Mouse (Mus musculus) brown adipose tissue, adult 24 weeks (tissue): Measurements from ENCODE around the gene Dars2. TPM values are rescaled to one million over a fixed set of nuclear protein-coding genes. Genes with fewer than 3 reads are reported as not detected.
A peak's percentile ranks its signal among the peaks of the same experiment; 100 is the strongest.

Experiments used
- H3K27ac ChIP-seq: fragments of 200-500 bp; replicated peaks from 2 replicates; pipeline ENCODE4 v1.5.1; 2012; ENCODE audit warnings: low read depth, mild to moderate bottlenecking, low read length
- H3K4me1 ChIP-seq: fragments of 200-500 bp; 2 replicates; pipeline ENCODE4 v1.6.1; 2012; ENCODE audit warnings: low read length, mixed read lengths; ENCODE audit not compliant: control insufficient read depth, insufficient read depth, insufficient read length
- H3K4me3 ChIP-seq: fragments of 200-500 bp; 2 replicates; pipeline ENCODE4 v1.5.1; 2012; ENCODE audit warnings: low read depth, mild to moderate bottlenecking, low read length, moderate library complexity; ENCODE audit not compliant: insufficient read depth
- polyA plus RNA-seq: library from polyadenylated mRNA; stranded (reverse); fragments of >200 nt; gene quantifications from 2 replicates; pipeline ENCODE4 v1.2.4, GENCODE M21; 2012; ENCODE audit not compliant: missing spikeins, insufficient read depth, insufficient read length

Dars2 gene
- 27.5 and 31.3 TPM in 2 replicates for polyA plus RNA-seq

DNA sequence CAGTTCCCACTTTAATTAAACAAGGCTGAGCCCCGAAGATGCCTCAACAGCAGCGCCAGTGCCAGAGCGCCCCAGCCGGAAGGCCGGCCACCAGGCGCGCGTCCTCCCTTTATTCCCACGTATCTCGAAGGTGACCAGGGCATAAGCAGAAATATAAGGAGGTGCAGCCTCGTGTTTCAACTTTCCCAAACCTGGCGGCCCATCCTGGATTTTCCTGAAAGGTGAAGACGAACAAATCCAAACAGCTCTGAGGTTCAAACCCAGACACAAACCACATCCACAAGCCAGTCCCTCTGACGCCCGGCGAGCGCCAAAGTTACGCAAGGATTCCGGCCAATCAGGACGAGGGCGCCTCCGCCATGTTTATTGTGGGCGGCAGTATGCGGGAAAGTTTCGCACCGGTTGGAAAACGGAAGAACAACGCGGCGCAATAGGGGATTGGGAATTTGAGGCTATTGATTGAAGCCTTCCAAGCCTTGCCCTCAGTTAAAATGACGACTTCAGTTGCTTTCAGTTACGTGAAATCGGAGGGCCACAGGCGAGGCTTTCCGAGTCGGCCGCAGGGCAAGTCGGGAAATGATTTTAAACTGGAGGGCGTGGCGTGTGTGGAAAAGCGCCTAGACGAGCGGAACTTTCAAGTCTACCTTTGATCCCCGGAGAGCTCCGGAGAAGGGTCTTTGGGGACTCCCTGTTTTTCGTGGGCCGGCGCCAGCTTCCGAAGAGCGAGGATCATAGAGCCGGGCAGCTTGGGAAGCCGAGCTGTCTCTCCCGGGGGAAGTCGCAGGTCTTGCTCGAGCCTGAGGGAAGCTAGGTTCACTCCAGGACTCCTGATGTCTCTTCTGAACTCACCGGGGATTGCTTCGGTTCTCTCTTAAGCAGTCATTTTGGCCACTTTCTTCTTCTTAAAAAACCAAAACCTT, at the start of gene Dars2, which contains the start of gene Cenpl:
TSS of gene Dars2 (minus strand) at position 307 of the 920 bp plus-strand sequence.
TSS of gene Cenpl (plus strand) at position 362 of the 920 bp plus-strand sequence.
- Histone ChIP-seq H3K4me3 (peak within 1 kb of the TSS; percentile 89), H3K4me1 (no peaks in the 10 kb centered on the region; the same call in 1 of the 2 replicates), H3K27ac (peak within 1 kb of the TSS; percentile 56; the same call in 1 of the 2 replicates)

- no peak overlapping the region for H3K27ac ChIP-seq
Measured at GRCm38 (mm10) chr1:161114591-161114990, 44.1 kb upstream of the Dars2 start.

DNA sequence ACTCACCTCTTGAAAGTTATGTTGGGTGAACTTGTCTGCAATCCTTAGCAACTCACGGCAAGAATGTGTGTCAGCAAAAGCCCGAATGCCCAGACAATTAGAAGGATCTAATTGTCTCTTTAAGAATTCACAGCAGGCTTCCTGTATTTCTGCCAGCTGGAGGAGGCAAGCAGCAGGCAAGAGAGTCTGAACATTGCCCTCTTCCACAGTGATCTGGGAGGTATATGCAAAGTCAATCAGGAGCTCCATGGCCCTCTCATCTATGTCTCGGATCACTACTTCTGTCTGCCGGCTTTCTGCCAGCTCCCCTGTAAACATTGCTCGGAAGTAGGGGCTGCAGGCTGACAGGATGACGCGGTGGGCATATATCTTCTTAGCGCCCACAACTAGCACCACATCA, 38.8 kb upstream of the Dars2 start:
- no peak overlapping the region for H3K4me3 ChIP-seq
- H3K27ac ChIP-seq, result no peak overlapping the region
- no peaks in the 10 kb centered on the region for H3K4me1 ChIP-seq

More at GRCm38 (mm10) chr1:161114591-161114990, 44.1 kb upstream of the Dars2 start:
- peaks cover 3% of the 10 kb centered on the region; the same call in 1 of the 2 replicates for H3K4me1 ChIP-seq
- no peak overlapping the region for H3K4me3 ChIP-seq

GRCm38 (mm10) chr1:161103842-161104241, 33.4 kb upstream of the Dars2 start:
- H3K27ac ChIP-seq, result no peak overlapping the region
- H3K4me3 ChIP-seq, result no peak overlapping the region

GRCm38 (mm10) chr1:161099721-161100405, 29.4 kb upstream of the Dars2 start:
- Histone ChIP-seq H3K4me3 (no peak overlapping the region), H3K27ac (no peak overlapping the region), H3K4me1 (no peaks in the 10 kb centered on the region)

More at GRCm38 (mm10) chr1:161103842-161104241, 33.4 kb upstream of the Dars2 start:
- no peaks in the 10 kb centered on the region for H3K4me1 ChIP-seq

- H3K4me3 ChIP-seq, result no peak overlapping the region
- H3K4me1 ChIP-seq, result no peaks in the 10 kb centered on the region
- no peak overlapping the region for H3K27ac ChIP-seq
Measured at GRCm38 (mm10) chr1:161077243-161077642, 6.8 kb upstream of the Dars2 start.

DNA sequence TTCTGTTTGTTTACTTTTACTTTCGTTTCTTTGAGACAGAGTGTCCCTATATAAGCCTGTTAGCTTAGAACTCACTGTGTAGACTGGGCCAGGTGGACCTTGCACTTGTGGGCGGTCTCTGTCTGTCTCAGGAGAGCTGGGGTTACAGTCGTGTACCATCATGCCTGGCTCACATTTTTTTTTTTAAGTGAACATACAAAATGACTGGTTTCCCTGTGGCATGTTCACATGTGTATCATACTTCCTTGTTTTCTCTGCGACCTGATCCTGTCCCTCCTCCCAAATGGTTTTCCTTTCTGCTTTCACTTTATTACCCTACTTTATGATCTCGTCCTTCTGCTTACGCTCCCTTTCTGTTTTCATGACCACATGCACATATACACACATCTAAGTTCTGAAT, 5.8 kb upstream of the Dars2 start:
- Histone ChIP-seq H3K27ac (no peak overlapping the region), H3K4me1 (no peaks in the 10 kb centered on the region; the same call in 1 of the 2 replicates), H3K4me3 (peak overlapping the region; percentile 41; the same call in 1 of the 2 replicates)

DNA sequence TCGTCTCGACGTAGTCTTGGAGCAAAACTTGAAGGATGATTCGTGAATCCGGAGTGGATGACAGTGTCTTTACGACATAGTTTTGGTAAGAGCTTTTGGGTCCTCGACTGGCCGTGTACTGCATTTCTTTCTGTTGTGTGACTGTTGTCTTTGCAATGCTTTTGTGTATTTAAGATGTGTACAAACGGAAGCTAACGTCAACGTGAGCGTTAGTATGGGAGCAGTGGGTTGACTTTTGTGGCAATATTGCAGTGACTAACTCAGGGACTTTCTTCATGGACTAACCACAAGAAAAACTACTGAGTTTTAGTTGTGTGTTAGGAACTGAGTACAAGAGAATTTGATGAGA, 788 bp upstream of the Dars2 start:
- peak overlapping the region; percentile 89 for H3K4me3 ChIP-seq
- H3K27ac ChIP-seq, result no peak overlapping the region
- H3K4me1 ChIP-seq, result no peaks in the 10 kb centered on the region; the same call in 1 of the 2 replicates

- Histone ChIP-seq H3K4me3 (no peak overlapping the region), H3K4me1 (no peaks in the 10 kb centered on the region), H3K27ac (no peak overlapping the region)
Measured at GRCm38 (mm10) chr1:161063351-161063750, 7.1 kb downstream of the Dars2 start.

DNA sequence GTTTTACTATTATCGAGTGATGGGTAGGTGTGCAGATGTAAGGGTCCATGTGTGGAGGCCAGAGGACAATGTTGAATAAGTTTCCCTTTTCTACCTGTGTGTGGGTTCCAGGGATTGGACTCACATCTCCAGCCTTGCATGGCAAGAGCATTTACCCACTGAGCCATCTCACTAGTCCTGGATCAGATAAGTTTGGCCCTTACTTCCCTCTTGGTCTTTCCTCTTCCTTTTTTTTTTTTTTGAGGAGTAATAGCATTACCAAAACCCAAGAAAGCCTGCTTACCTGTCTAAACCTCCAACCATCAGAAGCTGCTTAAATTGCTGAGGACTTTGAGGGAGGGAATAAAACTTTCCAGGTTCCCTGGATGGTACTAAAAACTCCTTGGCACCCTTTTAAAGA, 13.3 kb downstream of the Dars2 start:
- no peaks in the 10 kb centered on the region for H3K4me1 ChIP-seq
- no peak overlapping the region for H3K27ac ChIP-seq
- no peak overlapping the region for H3K4me3 ChIP-seq

DNA sequence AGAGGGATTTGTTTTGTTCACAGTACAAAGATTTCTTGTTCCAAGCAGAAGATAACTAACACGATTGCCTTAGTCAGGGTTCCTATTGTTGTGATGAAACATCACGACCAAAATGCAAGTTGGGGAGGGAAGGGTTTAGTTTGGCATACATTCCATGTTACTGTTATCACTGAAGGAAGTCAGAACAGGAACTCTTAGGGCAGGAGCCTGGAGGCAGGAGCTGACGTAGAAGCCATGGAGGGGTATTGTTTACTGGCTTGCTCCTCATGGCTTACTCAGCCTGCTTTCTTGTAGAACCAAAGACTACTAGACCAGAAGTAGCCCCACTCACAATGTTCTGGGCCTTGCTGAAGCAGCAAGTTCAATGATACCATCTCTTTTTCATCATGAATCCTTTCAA, 23.5 kb downstream of the Dars2 start:
- no peak overlapping the region for H3K4me3 ChIP-seq
- H3K27ac ChIP-seq, result no peak overlapping the region
- no peaks in the 10 kb centered on the region for H3K4me1 ChIP-seq

- no peak overlapping the region for H3K27ac ChIP-seq
- 0 out of 2 replicates have a peak, but pooled peaks cover 1% of the 10 kb centered on the region for H3K4me1 ChIP-seq
- no peak overlapping the region for H3K4me3 ChIP-seq
Measured at GRCm38 (mm10) chr1:161041261-161042020, 29.0 kb downstream of the Dars2 start.

DNA sequence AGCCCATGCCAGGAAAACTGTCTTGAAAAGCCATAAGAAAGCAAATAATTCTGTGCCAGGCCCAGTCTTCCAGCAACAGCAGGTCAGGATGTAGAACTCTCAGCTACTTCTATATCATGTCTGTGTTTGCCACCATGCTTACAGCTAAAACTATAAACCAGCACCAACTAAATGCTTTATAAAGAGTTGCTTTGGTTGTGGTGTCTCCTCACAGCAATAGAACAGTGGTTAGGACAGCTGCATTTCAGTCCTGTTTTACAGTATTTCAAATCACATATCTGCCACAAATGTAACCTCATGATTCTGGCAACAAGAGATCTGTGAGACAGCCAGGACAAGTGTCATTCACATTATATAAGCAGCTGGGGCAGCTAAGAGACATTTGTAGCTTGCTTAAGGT, 29.6 kb downstream of the Dars2 start:
- Histone ChIP-seq H3K4me1 (peaks cover 5% of the 10 kb centered on the region; the same call in 1 of the 2 replicates), H3K27ac (no peak overlapping the region), H3K4me3 (no peak overlapping the region)

DNA sequence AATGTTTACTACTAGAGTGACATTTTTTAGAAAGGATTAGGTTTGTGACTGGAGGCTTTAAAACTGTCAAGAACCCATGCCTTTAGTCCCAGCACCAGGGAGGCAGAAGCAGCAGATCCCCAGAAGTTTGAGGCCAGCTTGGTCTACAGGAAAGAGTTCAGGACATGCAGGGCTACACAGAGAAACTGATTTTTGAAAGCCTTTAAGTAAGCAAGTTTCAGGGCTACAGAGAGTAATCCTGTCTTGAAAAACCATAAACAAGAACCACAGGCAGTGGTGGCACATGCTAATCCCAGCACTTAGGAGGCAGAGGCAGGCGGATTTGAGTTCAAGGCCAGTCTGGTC, 30.1 kb downstream of the Dars2 start:
- Histone ChIP-seq H3K4me1 (peaks cover 5% of the 10 kb centered on the region; the same call in 1 of the 2 replicates), H3K4me3 (no peak overlapping the region), H3K27ac (no peak overlapping the region)
